Mouse (Mus musculus) frontal cortex, postnatal 36 days (tissue): ENCODE data around the gene Gm773.
"Not testable (repeated sequence)": the region's sequence is repeated elsewhere in the genome, so short reads cannot be mapped to it uniquely, and the experiment has no call there.

ENCODE experiments used
- DNase-seq, 2 experiments: peaks; one replicate each; pipeline ENCODE4 v3.0.0; 2022; ENCODE audit warnings: low spot score in 2 of 2

Gene Gm773

DNA sequence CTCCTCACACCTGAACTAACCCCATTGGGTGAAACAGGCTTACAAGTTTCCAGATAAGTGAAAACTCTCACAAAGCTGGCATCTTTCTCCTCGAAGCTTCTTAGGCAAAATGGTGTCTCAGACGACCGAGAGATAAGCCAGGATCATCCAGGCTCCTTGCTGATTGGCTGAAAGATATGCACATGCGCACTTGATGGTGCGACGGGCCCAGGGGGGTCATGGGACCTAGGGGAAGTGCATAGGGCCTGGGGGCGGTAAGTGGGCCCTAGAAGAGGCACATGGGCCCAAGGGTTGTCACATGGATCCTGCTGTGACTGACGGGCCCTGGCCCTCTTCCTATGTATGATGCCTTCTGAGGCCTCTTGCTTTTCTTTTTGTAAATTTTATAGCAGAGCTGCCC, at the start of gene Gm773:
Gm773 (minus strand) TSS at position 111 of the 400 bp plus-strand sequence.
- DNase-seq = no peak

- not testable (repeated sequence) for DNase-seq
Measured at GRCm38 (mm10) chrX:56186449-56186848, 26.2 kb downstream of the Gm773 start.

DNA sequence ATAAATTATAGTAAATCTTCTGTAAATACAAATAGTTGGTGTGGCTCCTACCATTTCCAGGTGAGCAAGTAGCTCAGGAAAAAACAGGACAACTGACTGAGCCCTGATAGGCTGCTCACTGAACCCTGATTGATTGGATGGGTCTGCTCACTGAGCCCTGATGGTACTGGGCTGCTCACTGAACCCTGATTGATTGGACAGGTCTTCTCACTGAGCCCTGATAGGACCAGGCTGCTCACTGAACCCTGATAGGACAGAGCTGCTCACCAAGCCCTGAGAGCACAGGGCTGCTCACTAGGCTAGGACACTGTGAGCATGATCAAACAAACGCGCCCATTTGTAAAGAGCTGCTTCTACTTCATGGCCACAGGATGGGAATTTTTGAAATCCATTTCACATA, 61.3 kb downstream of the Gm773 start:
- DNase-seq = no peak
